ENCODE assay signal across 11 mouse cellular contexts in the genomic region with DNA sequence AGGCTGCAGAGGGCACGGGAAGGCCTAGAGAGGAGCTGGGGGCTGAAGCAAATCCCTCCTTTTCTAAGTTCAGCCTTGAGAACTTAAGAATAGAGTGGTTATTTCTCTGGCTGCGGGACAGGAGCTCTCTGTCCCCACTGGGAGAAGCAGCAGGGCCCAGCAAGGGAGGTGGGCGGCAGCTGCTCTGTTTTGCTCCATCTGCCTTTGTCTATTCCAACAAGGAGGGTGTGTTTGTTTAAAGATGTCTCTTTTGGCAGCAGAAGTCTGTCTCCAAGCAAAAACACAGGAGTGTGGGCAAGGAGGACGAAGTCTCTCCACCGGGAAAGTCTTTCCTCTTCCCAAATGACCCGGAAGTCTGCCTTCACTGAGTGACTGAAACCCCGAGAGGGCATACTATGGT. TPM values are rescaled to one million over a fixed set of nuclear protein-coding genes. Genes with fewer than 3 reads are reported as not detected.
DNase-seq lines count a peak whose midpoint lies in the region; ATAC-seq and TF ChIP-seq lines count a peak whose summit lies in the region.
"Had no signal": no experiment of that assay in that cellular context is flagged by ENCODE, and none has a peak within 500 bp of the region (broad histone marks: within the 10 kb centered on the region; RNA-seq: fewer than 3 reads in every experiment).

No protein-coding gene starts in this region.

- 76% methylated on average over 7 of the region's 7 CpGs for WGBS in bone marrow, adult 2 months
- WGBS in hindbrain, embryonic 13.5 days, result 60% methylated on average over 7 of the region's 7 CpGs

- TF ChIP-seq EP300 in CH12.LX (IDR thresholded peaks at IDR 0.05; ENCODE audit: low read length), result no peak

- dilution Hi-C loops in CH12.LX (cut with MboI; ENCODE audit: extremely low pct_ligation_motif_present, extremely low pct_unique_long_range_greater_than_20kb, low sequenced_read_pairs), result no loop called here

- peak overlapping the region; percentile 99 for H3K27ac ChIP-seq in CH12.LX (ENCODE audit: insufficient read depth, low read depth)
- peak overlapping the region; percentile 89 for H3K27ac ChIP-seq in bone marrow, adult 2 months (ENCODE audit: control insufficient read depth, insufficient read depth, low read depth, low read length, poor library complexity)
- no peak overlapping the region for H3K27ac ChIP-seq in hindbrain, embryonic 13.5 days
- H3K27ac ChIP-seq: kidney, postnatal 0 days; limb, embryonic 13.5 days had no signal

- no peak for ATAC-seq in megakaryocyte-erythroid progenitor cell, adult 5-6 weeks (replicated peaks; ENCODE audit: low FRiP score, low TSS enrichment, poor library complexity, severe bottlenecking)
- ATAC-seq in hindbrain, embryonic 13.5 days (ENCODE audit: low FRiP score), result no peak

- in situ Hi-C loops in CH12.LX (cut with MboI; ENCODE audit: low pct_ligation_motif_present, low pct_unique_long_range_greater_than_20kb, low sequenced_read_pairs), result loop anchor here (5.0 kb wide), 1 partner anchor 144 kb away; no protein-coding TSS in a partner anchor

- no peak for TF ChIP-seq POLR2A in CH12.LX (IDR thresholded peaks at IDR 0.05; ENCODE audit: low read depth, low read length)
- no peak for TF ChIP-seq POLR2A in bone marrow, adult 2 months (IDR thresholded peaks at IDR 0.05; ENCODE audit: borderline replicate concordance, control insufficient read depth, low read depth, low read length)

- H3K4me1 ChIP-seq in CH12.LX (ENCODE audit: control insufficient read depth in 1 of 2, insufficient read depth in 2 of 2), result peaks cover 73 to 98% of the 10 kb centered on the region in 2 experiments
- peaks cover 26% of the 10 kb centered on the region for H3K4me1 ChIP-seq in bone marrow, adult 2 months (ENCODE audit: control insufficient read depth, insufficient read depth, low read length)
- H3K4me1 ChIP-seq in hindbrain, embryonic 13.5 days (replicated peaks), result peaks cover 21% of the 10 kb centered on the region

- intact Hi-C loops in left cerebral cortex, postnatal 25 days (cut with DNase I), result loop anchor here (5.0 kb wide), 1 partner anchor 149 kb away; no protein-coding TSS in a partner anchor

- H3K79me2 ChIP-seq in CH12.LX (replicated peaks; ENCODE audit: control insufficient read depth, extremely low read depth, insufficient read depth, poor library complexity, severe bottlenecking), result no peaks in the 10 kb centered on the region

- no peaks in the 10 kb centered on the region for H3K36me3 ChIP-seq in CH12.LX (replicated peaks in 1 of 2; ENCODE audit: control insufficient read depth in 1 of 2, insufficient read depth in 1 of 2, low read length in 1 of 2)
- no peaks in the 10 kb centered on the region for H3K36me3 ChIP-seq in hindbrain, embryonic 13.5 days
- H3K36me3 ChIP-seq: limb, embryonic 13.5 days had no signal

- no peak overlapping the region for H3K4me3 ChIP-seq in CH12.LX (replicated peaks in 1 of 3; ENCODE audit: low read depth in 2 of 3, low read length in 2 of 3, poor library complexity in 1 of 3)
- no peak overlapping the region for H3K4me3 ChIP-seq in bone marrow, adult 2 months (replicated peaks; ENCODE audit: control insufficient read depth, low read depth, low read length)
- H3K4me3 ChIP-seq in hindbrain, embryonic 13.5 days, result no peak overlapping the region
- H3K4me3 ChIP-seq: limb, embryonic 13.5 days had no signal

- no peak overlapping the region for H3K4me2 ChIP-seq in CH12.LX (ENCODE audit: insufficient read depth, low read depth, poor library complexity, severe bottlenecking)
- H3K4me2 ChIP-seq in hindbrain, embryonic 13.5 days, result no peak overlapping the region
- H3K4me2 ChIP-seq: limb, embryonic 13.5 days had no signal

- no peaks in the 10 kb centered on the region for H3K27me3 ChIP-seq in CH12.LX (replicated peaks)
- H3K27me3 ChIP-seq in hindbrain, embryonic 13.5 days, result no peaks in the 10 kb centered on the region
- H3K27me3 ChIP-seq: limb, embryonic 13.5 days had no signal

- TF ChIP-seq RAD21 in CH12.LX (IDR thresholded peaks at IDR 0.05; ENCODE audit: low read depth, low read length), result no peak

- peak; percentile 51 for DNase-seq in layer of hippocampus, adult 11-12 months (ENCODE audit: low spot score)
- no peak for DNase-seq in layer of hippocampus, adult 9-11 months
- DNase-seq in CH12.LX (ENCODE audit: extremely low read depth), result no peak
- peak; percentile 45 to 79 for DNase-seq in left cerebral cortex, postnatal 25 days (ENCODE audit: low spot score in 2 of 2)
- no peak for DNase-seq in natural killer cell, adult 2 months (ENCODE audit: low spot score in 2 of 2)
- DNase-seq: cerebellum, postnatal 14 days had no signal

- TF ChIP-seq CTCF in CH12.LX (conservative IDR thresholded peaks at IDR 0.05 in 1 of 2, IDR thresholded peaks at IDR 0.05 in 1 of 2; ENCODE audit: low read depth in 2 of 2, low read length in 2 of 2), result no peak
- TF ChIP-seq CTCF in bone marrow, adult 2 months (IDR thresholded peaks at IDR 0.05; ENCODE audit: control insufficient read depth, insufficient read depth, low read length), result no peak

- peak overlapping the region; percentile 10; the same call in 1 of the 2 replicates for H3K9ac ChIP-seq in CH12.LX (ENCODE audit: insufficient read depth, low read depth)
- no peak overlapping the region for H3K9ac ChIP-seq in hindbrain, embryonic 13.5 days
- H3K9ac ChIP-seq: limb, embryonic 13.5 days had no signal

- H3K9me3 ChIP-seq in CH12.LX (replicated peaks; ENCODE audit: low read length), result no peaks in the 10 kb centered on the region
- no peaks in the 10 kb centered on the region for H3K9me3 ChIP-seq in hindbrain, embryonic 13.5 days

TF ChIP-seq in CH12.LX, 34 proteins besides CTCF, POLR2A, EP300 and RAD21:
- TF ChIP-seq ZNF384 (IDR thresholded peaks at IDR 0.05; ENCODE audit: low read depth, low read length) (no peak), CHD2 (IDR thresholded peaks at IDR 0.05; ENCODE audit: low read length) (no peak), TCF12 (IDR thresholded peaks at IDR 0.05; ENCODE audit: low read depth, low read length) (no peak), MAFK (IDR thresholded peaks at IDR 0.05; ENCODE audit: insufficient replicate concordance, low read length) (no peak), NELFE (IDR thresholded peaks at IDR 0.05; ENCODE audit: low read depth, low read length) (no peak), KAT2A (IDR thresholded peaks at IDR 0.05; ENCODE audit: insufficient replicate concordance, low read length) (no peak), TBP (conservative IDR thresholded peaks at IDR 0.05; ENCODE audit: low read depth, low read length) (no peak)
TF ChIP-seq in CH12.LX: peak in this region for 0.

RNA-seq across cellular contexts. Expression of a gene that starts 18.8 kb away (rescaled TPM):
- total RNA-seq in CH12.LX (2012; rRNA removed) (56.7 and 56.9 TPM in 2 replicates), CH12.LX (2014; rRNA removed) (16.0 and 17.1 TPM in 2 replicates)
- 27.7 and 36.7 TPM in 2 replicates for polyA plus RNA-seq in CH12.LX (2012; ENCODE audit: insufficient read length, low read depth)
- polyA plus RNA-seq in bone marrow, adult 2 months (2011; ENCODE audit: insufficient read depth, insufficient read length, low replicate concordance, missing spikeins), result 24.1 and 42.9 TPM in 2 replicates
- 10 to 100 TPM; 20.2 to 20.9 TPM for total RNA-seq in left cerebral cortex, postnatal 25 days (2021)
- 4.1 and 10.3 TPM in 2 replicates for total RNA-seq in megakaryocyte-erythroid progenitor cell, adult 5-6 weeks (2014; fragmentation: Nextera tagmentation)
- 9.6 and 14.4 TPM in 2 replicates for total RNA-seq in megakaryocyte-erythroid progenitor cell, adult 5-6 weeks (2017)
- polyA plus RNA-seq in hindbrain, embryonic 13.5 days (2015; fragmentation: Nextera tagmentation; extraction: Ambion mirVana), result 20.1 and 23.4 TPM in 2 replicates

Comparison
In these comparisons a context has a peak if more than half of its experiments do, and no peak if none do; other contexts are left out.
1. DNase-seq: peak in layer of hippocampus, adult 11-12 months (single experiment) and left cerebral cortex, postnatal 25 days (2 of 2); none in layer of hippocampus, adult 9-11 months (single experiment), CH12.LX (single experiment) and natural killer cell, adult 2 months (0 of 2).